Mouse (Mus musculus) spleen, adult 2 months (tissue): ENCODE results near the gene Upk2.

Experiments
- CTCF ChIP-seq: fragments of 200-500 bp; IDR thresholded peaks from 2 replicates; pipeline ENCODE4 v1.5.1; 2011; ENCODE audit warnings: mild to moderate bottlenecking, inconsistent platforms; ENCODE audit not compliant: insufficient read depth, insufficient read length, insufficient replicate concordance; ENCODE audit errors: extremely low read depth
- POLR2A ChIP-seq: fragments of 200-500 bp; IDR thresholded peaks from 2 replicates; pipeline ENCODE4 v1.6.1; 2011; ENCODE audit warnings: low read depth, low read length, inconsistent platforms

- TF ChIP-seq POLR2A, result no peak
- TF ChIP-seq CTCF, result peak; percentile 84
Measured at GRCm38 (mm10) chr9:44479628-44480428, 25.1 kb upstream of the Upk2 start.
